Mouse (Mus musculus) hindbrain, embryonic 14.5 days (tissue): ENCODE data around the gene Dnajb2. TPM values are rescaled to one million over a fixed set of nuclear protein-coding genes. Genes with fewer than 3 reads are reported as not detected.
A peak's percentile ranks its signal among the peaks of the same experiment; 100 is the strongest.

ENCODE experiments used
- ATAC-seq: fragments of 200-750 bp; cut with Nextera tagmentation; 2 replicates; pipeline ENCODE4 v1.8.0; 2017; ENCODE audit warnings: moderate number of reproducible peaks, mild to moderate bottlenecking, moderate TSS enrichment, moderate library complexity; ENCODE audit not compliant: low FRiP score
- DNase-seq: peaks from one replicate; pipeline ENCODE4 v3.0.0-alpha.2; 2015; ENCODE audit warnings: low spot score
- H3K27ac ChIP-seq: fragments of 300-500 bp; sonication (generic); 2 replicates; pipeline ENCODE4 v1.5.1; 2014; ENCODE audit warnings: mild to moderate bottlenecking, moderate library complexity
- H3K27me3 ChIP-seq: fragments of 300-500 bp; sonication (generic); 2 replicates; pipeline ENCODE4 v1.6.1; 2014; ENCODE audit warnings: mild to moderate bottlenecking, low read length, mixed read lengths; ENCODE audit not compliant: control insufficient read depth, insufficient read depth
- H3K36me3 ChIP-seq: fragments of 300-500 bp; sonication (generic); replicated peaks from 2 replicates; pipeline ENCODE4 v1.6.1; 2014; ENCODE audit not compliant: control insufficient read depth, insufficient read depth
- H3K4me1 ChIP-seq: fragments of 300-500 bp; sonication (generic); replicated peaks from 2 replicates; pipeline ENCODE4 v1.6.1; 2014; ENCODE audit warnings: antibody characterized with exemption, low read length, mixed read lengths; ENCODE audit not compliant: control insufficient read depth, insufficient read depth
- H3K4me2 ChIP-seq: fragments of 300-500 bp; sonication (generic); replicated peaks from 2 replicates; pipeline ENCODE4 v1.6.1; 2014; ENCODE audit warnings: mild to moderate bottlenecking, moderate library complexity
- H3K4me3 ChIP-seq: fragments of 300-500 bp; sonication (generic); replicated peaks from 2 replicates; pipeline ENCODE4 v1.5.1; 2014; ENCODE audit warnings: mild to moderate bottlenecking, low read length
- H3K9ac ChIP-seq: fragments of 300-500 bp; sonication (generic); 2 replicates; pipeline ENCODE4 v1.6.1; 2014
- H3K9me3 ChIP-seq: fragments of 300-500 bp; sonication (generic); 2 replicates; pipeline ENCODE4 v1.6.1; 2016; ENCODE audit warnings: low read length; ENCODE audit not compliant: control insufficient read depth
- WGBS: fragments of 180-500 bp; shearing (Covaris S2); extraction: QIAGEN DNeasy Blood & Tissue Kit; methylation state at CpG from one replicate; pipeline ENCODE4 v1.1.7; 2014; 5-methylcytosine and 5-hydroxymethylcytosine counted together
- polyA plus RNA-seq: library from polyadenylated mRNA; unstranded; fragments of >200 nt; fragmentation: Nextera tagmentation; extraction: Ambion mirVana; gene quantifications from 2 replicates; pipeline ENCODE4 v1.2.1, GENCODE M21; 2014

Gene Dnajb2
- polyA plus RNA-seq, 1 experiment from 2014 or later = 39.5 TPM

GRCm38 (mm10) chr1:75278228-75278627 is 42.0 kb downstream of the Dnajb2 start, which contains the start of gene Resp18:
TSS of gene Resp18 (minus strand) at chr1:75278415.
- H3K4me3 ChIP-seq = peak within 1 kb of the TSS; percentile 46
- WGBS = 5% methylated on average over 13 of the region's 13 CpGs
- peak; percentile 59; the same call in 1 of the 2 replicates for ATAC-seq

GRCm38 (mm10) chr1:75283017-75283416 is 46.8 kb downstream of the Dnajb2 start:
- 54% methylated on average over 5 of the region's 5 CpGs for WGBS
- no peak overlapping the region for H3K27ac ChIP-seq
- no peak overlapping the region for H3K4me2 ChIP-seq
- no peaks in the 10 kb centered on the region for H3K9me3 ChIP-seq
- peaks cover 2% of the 10 kb centered on the region; the same call in 1 of the 2 replicates for H3K4me1 ChIP-seq
- H3K36me3 ChIP-seq = no peaks in the 10 kb centered on the region
- ATAC-seq = no peak
- peaks cover 5% of the 10 kb centered on the region for H3K27me3 ChIP-seq
- H3K4me3 ChIP-seq = no peak overlapping the region
- DNase-seq = no peak
- no peak overlapping the region for H3K9ac ChIP-seq

More at GRCm38 (mm10) chr1:75278228-75278627, 42.0 kb downstream of the Dnajb2 start, which contains the start of gene Resp18:
- DNase-seq = no peak
- Histone ChIP-seq H3K9me3 (no peaks in the 10 kb centered on the region), H3K36me3 (peaks cover under 1% of the 10 kb centered on the region; the same call in 1 of the 2 replicates), H3K4me2 (peak within 1 kb of the TSS; percentile 61), H3K9ac (peak within 1 kb of the TSS; percentile 62), H3K4me1 (no peaks in the 10 kb centered on the region), H3K27me3 (peaks cover 15% of the 10 kb centered on the region), H3K27ac (peak within 1 kb of the TSS; percentile 72)

GRCm38 (mm10) chr1:75284911-75285310 is 48.7 kb downstream of the Dnajb2 start:
- 87% methylated on average over 7 of the region's 7 CpGs for WGBS
- no peak overlapping the region for H3K4me2 ChIP-seq
- no peaks in the 10 kb centered on the region for H3K36me3 ChIP-seq
- DNase-seq (no peak), ATAC-seq (no peak)
- H3K9me3 ChIP-seq = no peaks in the 10 kb centered on the region
- no peak overlapping the region for H3K27ac ChIP-seq
- no peak overlapping the region for H3K9ac ChIP-seq
- no peaks in the 10 kb centered on the region for H3K27me3 ChIP-seq
- H3K4me3 ChIP-seq = no peak overlapping the region
- peaks cover 19% of the 10 kb centered on the region for H3K4me1 ChIP-seq

GRCm38 (mm10) chr1:75289376-75289775 is 53.2 kb downstream of the Dnajb2 start:
- no peak overlapping the region for H3K4me3 ChIP-seq
- peak overlapping the region; percentile 31; the same call in 1 of the 2 replicates for H3K9ac ChIP-seq
- H3K4me1 ChIP-seq = peaks cover 23% of the 10 kb centered on the region
- H3K9me3 ChIP-seq = no peaks in the 10 kb centered on the region
- H3K36me3 ChIP-seq = no peaks in the 10 kb centered on the region
- ATAC-seq (peak; percentile 93), DNase-seq (peak; percentile 74)
- peak overlapping the region; percentile 30 for H3K4me2 ChIP-seq
- WGBS = 3% methylated on average over 7 of the region's 7 CpGs
- peak overlapping the region; percentile 88 for H3K27ac ChIP-seq
- H3K27me3 ChIP-seq = no peaks in the 10 kb centered on the region

- Histone ChIP-seq H3K4me1 (peaks cover 23% of the 10 kb centered on the region), H3K27ac (peak overlapping the region; percentile 88), H3K36me3 (no peaks in the 10 kb centered on the region), H3K9me3 (no peaks in the 10 kb centered on the region), H3K4me3 (no peak overlapping the region), H3K27me3 (no peaks in the 10 kb centered on the region), H3K9ac (peak overlapping the region; percentile 31), H3K4me2 (peak overlapping the region; percentile 30)
- 26% methylated on average over 8 of the region's 8 CpGs for WGBS
- ATAC-seq (no peak), DNase-seq (no peak)
Measured at GRCm38 (mm10) chr1:75289888-75290431, 53.8 kb downstream of the Dnajb2 start.

- no peak overlapping the region for H3K4me3 ChIP-seq
- no peak overlapping the region for H3K4me2 ChIP-seq
- ATAC-seq (peak; percentile 41; the same call in 1 of the 2 replicates), DNase-seq (peak; percentile 78)
- H3K36me3 ChIP-seq = no peaks in the 10 kb centered on the region
- H3K27me3 ChIP-seq = no peaks in the 10 kb centered on the region
- H3K9ac ChIP-seq = no peak overlapping the region
- peaks cover 23% of the 10 kb centered on the region for H3K4me1 ChIP-seq
- no peaks in the 10 kb centered on the region for H3K9me3 ChIP-seq
- H3K27ac ChIP-seq = peak overlapping the region; percentile 88
Measured at GRCm38 (mm10) chr1:75290582-75290981, 54.4 kb downstream of the Dnajb2 start.

- DNase-seq (no peak), ATAC-seq (no peak)
- 72% methylated on average over 8 of the region's 8 CpGs for WGBS
- Histone ChIP-seq H3K4me2 (no peak overlapping the region), H3K27me3 (no peaks in the 10 kb centered on the region), H3K4me1 (peaks cover 23% of the 10 kb centered on the region), H3K36me3 (no peaks in the 10 kb centered on the region), H3K9me3 (no peaks in the 10 kb centered on the region), H3K9ac (no peak overlapping the region), H3K27ac (no peak overlapping the region), H3K4me3 (no peak overlapping the region)
Measured at GRCm38 (mm10) chr1:75291321-75291720, 55.1 kb downstream of the Dnajb2 start.

GRCm38 (mm10) chr1:75292476-75293330 is 56.5 kb downstream of the Dnajb2 start:
- Histone ChIP-seq H3K9me3 (no peaks in the 10 kb centered on the region), H3K27ac (no peak overlapping the region), H3K27me3 (no peaks in the 10 kb centered on the region), H3K9ac (no peak overlapping the region), H3K4me3 (no peak overlapping the region), H3K36me3 (no peaks in the 10 kb centered on the region), H3K4me2 (no peak overlapping the region), H3K4me1 (peaks cover 23% of the 10 kb centered on the region)
- WGBS = 68% methylated on average over 12 of the region's 12 CpGs
- ATAC-seq (no peak), DNase-seq (no peak)

- H3K27ac ChIP-seq = no peak overlapping the region
- WGBS = 72% methylated on average over 5 of the region's 5 CpGs
Measured at GRCm38 (mm10) chr1:75293331-75293701, 57.1 kb downstream of the Dnajb2 start.

More at GRCm38 (mm10) chr1:75293331-75293701, 57.1 kb downstream of the Dnajb2 start:
- Histone ChIP-seq H3K4me2 (no peak overlapping the region), H3K4me1 (peaks cover 18% of the 10 kb centered on the region), H3K27me3 (no peaks in the 10 kb centered on the region), H3K9me3 (no peaks in the 10 kb centered on the region), H3K36me3 (no peaks in the 10 kb centered on the region), H3K9ac (no peak overlapping the region), H3K4me3 (no peak overlapping the region)
- no peak for DNase-seq
- no peak for ATAC-seq
